Mouse (Mus musculus) MEL (cell line): ENCODE measurements around the gene Tmc6. TPM values are rescaled to one million over a fixed set of nuclear protein-coding genes. Genes with fewer than 3 reads are reported as not detected.
A peak's percentile ranks its signal among the peaks of the same experiment; 100 is the strongest.

Experiments used
- DNase-seq: peaks from one replicate; pipeline ENCODE4 v3.0.0; 2011; ENCODE audit warnings: low read depth, low spot score
- H3K27ac ChIP-seq: 2 replicates; pipeline ENCODE4 v1.5.1; 2012; ENCODE audit warnings: low read depth, mild to moderate bottlenecking, control low read depth, low read length, moderate library complexity; ENCODE audit not compliant: control insufficient read depth
- H3K27me3 ChIP-seq, 2 experiments: fragments of 150-350 bp in 1 of 2; sonication (generic) in 1 of 2; 2 replicates each; pipeline ENCODE4 v1.6.1; 2012; ENCODE audit warnings: low read length in 2 of 2, mild to moderate bottlenecking in 2 of 2, improper control_type of control experiment in 1 of 2, moderate library complexity in 1 of 2; ENCODE audit not compliant: insufficient read depth in 2 of 2, control insufficient read depth in 1 of 2
- H3K36me3 ChIP-seq, 2 experiments: 2 replicates each; pipeline ENCODE4 v1.6.1; 2012 to 2014; ENCODE audit warnings: low read length in 2 of 2, improper control_type of control experiment in 1 of 2, inconsistent platforms in 1 of 2, mild to moderate bottlenecking in 1 of 2; ENCODE audit not compliant: insufficient read depth in 2 of 2, control insufficient read depth in 1 of 2
- H3K4me1 ChIP-seq, 2 experiments: fragments of 150-350 bp in 1 of 2; sonication (generic) in 1 of 2; 2 replicates each; pipeline ENCODE4 v1.6.1; 2012; ENCODE audit warnings: low read length in 2 of 2, improper control_type of control experiment in 1 of 2, mild to moderate bottlenecking in 1 of 2; ENCODE audit not compliant: insufficient read depth in 2 of 2, control insufficient read depth in 1 of 2
- H3K4me3 ChIP-seq, 2 experiments: fragments of 150-350 bp in 1 of 2; sonication (generic) in 1 of 2; 2 replicates each; pipeline ENCODE4 v1.5.1; 2012; ENCODE audit warnings: low read depth in 2 of 2, low read length in 2 of 2, mild to moderate bottlenecking in 2 of 2, moderate library complexity in 2 of 2, control low read depth in 1 of 2, improper control_type of control experiment in 1 of 2; ENCODE audit not compliant: control insufficient read depth in 1 of 2, insufficient read depth in 1 of 2
- H3K79me2 ChIP-seq: 2 replicates; pipeline ENCODE4 v1.6.1; 2012; ENCODE audit warnings: mild to moderate bottlenecking, low read length, moderate library complexity; ENCODE audit not compliant: control insufficient read depth, poor library complexity, insufficient read depth
- H3K9ac ChIP-seq: 2 replicates; pipeline ENCODE4 v1.6.1; 2012; ENCODE audit warnings: low read depth, mild to moderate bottlenecking, control low read depth, low read length, moderate library complexity; ENCODE audit not compliant: control insufficient read depth, poor library complexity, severe bottlenecking
- H3K9me3 ChIP-seq: fragments of 150-350 bp; sonication (generic); replicated peaks from 2 replicates; pipeline ENCODE4 v1.6.1; 2012; ENCODE audit warnings: mild to moderate bottlenecking, low read length, improper control_type of control experiment, moderate library complexity; ENCODE audit not compliant: insufficient read depth
- BHLHE40 ChIP-seq: IDR thresholded peaks from 2 replicates; pipeline ENCODE4 v1.6.1; 2012; ENCODE audit warnings: low read depth, mild to moderate bottlenecking, inconsistent platforms, low read length, improper control_type of control experiment, borderline replicate concordance
- CHD1 ChIP-seq: IDR thresholded peaks from 2 replicates; pipeline ENCODE4 v1.6.1; 2012; ENCODE audit warnings: low read depth, mild to moderate bottlenecking, inconsistent platforms, low read length, improper control_type of control experiment
- CHD2 ChIP-seq: IDR thresholded peaks from 2 replicates; pipeline ENCODE4 v1.6.1; 2011; ENCODE audit warnings: low read length, improper control_type of control experiment
- CTCF ChIP-seq, 3 experiments: IDR thresholded peaks in 2 of 3; conservative IDR thresholded peaks in 1 of 3; 2 replicates each; pipeline ENCODE4 v1.5.1; 2011 to 2012; ENCODE audit warnings: low read length in 3 of 3, low read depth in 2 of 3, mild to moderate bottlenecking in 2 of 3, improper control_type of control experiment in 1 of 3, inconsistent platforms in 1 of 3, mixed read lengths in 1 of 3, moderate library complexity in 1 of 3; ENCODE audit not compliant: control insufficient read depth in 1 of 3, insufficient read depth in 1 of 3, poor library complexity in 1 of 3, severe bottlenecking in 1 of 3
- E2F4 ChIP-seq: IDR thresholded peaks from 2 replicates; pipeline ENCODE4 v1.6.1; 2011; ENCODE audit warnings: low read depth, low read length, improper control_type of control experiment, borderline replicate concordance
- ELF1 ChIP-seq: IDR thresholded peaks from 2 replicates; pipeline ENCODE4 v1.6.1; 2014; ENCODE audit warnings: low read depth, mild to moderate bottlenecking, inconsistent platforms, low read length, improper control_type of control experiment, moderate library complexity
- EP300 ChIP-seq, 2 experiments: IDR thresholded peaks; 2 replicates each; pipeline ENCODE4 v1.6.1; 2011; ENCODE audit warnings: improper control_type of control experiment in 2 of 2, low read length in 2 of 2, low read depth in 1 of 2, mild to moderate bottlenecking in 1 of 2
- ETS1 ChIP-seq: IDR thresholded peaks from 2 replicates; pipeline ENCODE4 v1.6.1; 2012; ENCODE audit warnings: low read depth, mild to moderate bottlenecking, inconsistent platforms, low read length, improper control_type of control experiment, moderate library complexity
- GATA1 ChIP-seq: IDR thresholded peaks from 2 replicates; pipeline ENCODE4 v1.6.1; 2011; ENCODE audit warnings: low read depth, low read length, improper control_type of control experiment
- HCFC1 ChIP-seq: IDR thresholded peaks from 2 replicates; pipeline ENCODE4 v1.6.1; 2012; ENCODE audit warnings: low read depth, mild to moderate bottlenecking, inconsistent platforms, low read length, improper control_type of control experiment, moderate library complexity
- MAFK ChIP-seq: IDR thresholded peaks from 2 replicates; pipeline ENCODE4 v1.6.1; 2011; ENCODE audit warnings: low read depth, mild to moderate bottlenecking, low read length, improper control_type of control experiment, borderline replicate concordance
- MAX ChIP-seq: IDR thresholded peaks from 2 replicates; pipeline ENCODE4 v1.6.1; 2011; ENCODE audit warnings: low read length, improper control_type of control experiment
- MAZ ChIP-seq: IDR thresholded peaks from 2 replicates; pipeline ENCODE4 v1.6.1; 2012; ENCODE audit warnings: low read depth, mild to moderate bottlenecking, inconsistent platforms, low read length, improper control_type of control experiment
- MXI1 ChIP-seq: IDR thresholded peaks from 2 replicates; pipeline ENCODE4 v1.6.1; 2011; ENCODE audit warnings: mild to moderate bottlenecking, low read depth, low read length, improper control_type of control experiment
- MYC ChIP-seq: IDR thresholded peaks from 2 replicates; pipeline ENCODE4 v1.6.1; 2011; ENCODE audit warnings: low read depth, mild to moderate bottlenecking, low read length, improper control_type of control experiment, moderate library complexity
- NELFE ChIP-seq: IDR thresholded peaks from 2 replicates; pipeline ENCODE4 v1.6.1; 2011; ENCODE audit warnings: low read depth, low read length, improper control_type of control experiment
- NRF1 ChIP-seq: IDR thresholded peaks from 2 replicates; pipeline ENCODE4 v1.6.1; 2014; ENCODE audit warnings: low read depth, mild to moderate bottlenecking, inconsistent platforms, low read length, improper control_type of control experiment, moderate library complexity; ENCODE audit not compliant: poor library complexity, insufficient read depth, severe bottlenecking
- POLR2A ChIP-seq, 2 experiments: IDR thresholded peaks; 2 replicates each; pipeline ENCODE4 v1.6.1; 2011 to 2012; ENCODE audit warnings: low read length in 2 of 2, mild to moderate bottlenecking in 2 of 2, control low read depth in 1 of 2, improper control_type of control experiment in 1 of 2, low read depth in 1 of 2, moderate library complexity in 1 of 2; ENCODE audit not compliant: control insufficient read depth in 1 of 2, insufficient read depth in 1 of 2, poor library complexity in 1 of 2
- POLR2AphosphoS2 ChIP-seq: IDR thresholded peaks from 2 replicates; pipeline ENCODE4 v1.6.1; 2011; ENCODE audit warnings: low read length, improper control_type of control experiment
- POLR2AphosphoS5 ChIP-seq: IDR thresholded peaks from 2 replicates; pipeline ENCODE4 v1.6.1; 2012; ENCODE audit warnings: low read depth, borderline replicate concordance, mild to moderate bottlenecking, inconsistent platforms, low read length, moderate library complexity, mixed read lengths
- RAD21 ChIP-seq: IDR thresholded peaks from 2 replicates; pipeline ENCODE4 v1.6.1; 2011; ENCODE audit warnings: mild to moderate bottlenecking, low read depth, low read length, improper control_type of control experiment
- RCOR1 ChIP-seq: IDR thresholded peaks from 2 replicates; pipeline ENCODE4 v1.6.1; 2012; ENCODE audit warnings: low read depth, mild to moderate bottlenecking, inconsistent platforms, low read length, improper control_type of control experiment
- SIN3A ChIP-seq: IDR thresholded peaks from 2 replicates; pipeline ENCODE4 v1.6.1; 2012; ENCODE audit warnings: low read length, improper control_type of control experiment, inconsistent platforms
- SMC3 ChIP-seq: IDR thresholded peaks from 2 replicates; pipeline ENCODE4 v1.6.1; 2011; ENCODE audit warnings: low read depth, low read length, improper control_type of control experiment
- TAL1 ChIP-seq: IDR thresholded peaks from 2 replicates; pipeline ENCODE4 v1.6.1; 2012; ENCODE audit warnings: mild to moderate bottlenecking, inconsistent platforms, low read length, moderate library complexity, mixed read lengths
- TBP ChIP-seq: IDR thresholded peaks from 2 replicates; pipeline ENCODE4 v1.8.0; 2011; ENCODE audit warnings: low read depth, low read length, improper control_type of control experiment
- TCF12 ChIP-seq: IDR thresholded peaks from 2 replicates; pipeline ENCODE4 v1.6.1; 2014; ENCODE audit warnings: low read depth, mild to moderate bottlenecking, inconsistent platforms, low read length, improper control_type of control experiment, moderate library complexity
- UBTF ChIP-seq: IDR thresholded peaks from 2 replicates; pipeline ENCODE4 v1.6.1; 2012; ENCODE audit warnings: low read depth, mild to moderate bottlenecking, inconsistent platforms, low read length, improper control_type of control experiment, moderate library complexity, borderline replicate concordance; ENCODE audit not compliant: insufficient read depth
- ZC3H11A ChIP-seq: IDR thresholded peaks from 2 replicates; pipeline ENCODE4 v1.6.1; 2012; ENCODE audit warnings: low read depth, mild to moderate bottlenecking, inconsistent platforms, low read length, improper control_type of control experiment
- polyA plus RNA-seq, 2 experiments: library from polyadenylated mRNA; stranded (reverse) in 1 of 2; unstranded in 1 of 2; fragments of >175 nt in 1 of 2; fragments of >200 nt in 1 of 2; gene quantifications; 2 replicates each; pipeline versions ENCODE4 v1.2.1 to v1.2.4; 2012; ENCODE audit warnings: low replicate concordance in 2 of 2, low read depth in 1 of 2; ENCODE audit not compliant: insufficient read length in 2 of 2, insufficient read depth in 1 of 2, missing spikeins in 1 of 2
- total RNA-seq: library from RNA; depleted of rRNA; stranded (reverse); fragments of 300-350 nt; gene quantifications from 2 replicates; pipeline ENCODE4 v1.2.3, GENCODE M21; 2012

Tmc6 gene
- total and polyA plus RNA-seq, 3 experiments, result 48.8 to 61.2 TPM; not detected in 1

GRCm38 (mm10) chr11:117825333-117826101, 43.5 kb upstream of the Tmc6 start, which contains the start of the genes Afmid and Tk1:
Gene Afmid (plus strand): TSS chr11:117825924.
Gene Tk1 (minus strand): TSS chr11:117826092.
- H3K9ac ChIP-seq, result peak within 1 kb of the TSS; percentile 95
- no peak for TF ChIP-seq CHD2
- TF ChIP-seq EP300 (IDR thresholded peaks at IDR 0.05; ENCODE audit: low read depth in 1 of 2, low read length in 2 of 2), result no peak; a peak in 1 of 4 replicates
- TF ChIP-seq ELF1, result 0 out of 2 replicates have a peak, but pooled peaks have one; percentile 32
- no peak for TF ChIP-seq POLR2AphosphoS5
- 0 out of 2 replicates have a peak, but pooled peaks have one; percentile 65 for TF ChIP-seq UBTF
- TF ChIP-seq MYC, result peak; percentile 75
- peak; percentile 97 for TF ChIP-seq SIN3A
- no peak for TF ChIP-seq BHLHE40
- TF ChIP-seq E2F4, result peak; percentile 94
- TF ChIP-seq NRF1, result 0 out of 2 replicates have a peak, but pooled peaks have one; percentile 18
- TF ChIP-seq CHD1, result peak; percentile 0; the same call in 1 of the 2 replicates
- TF ChIP-seq ZC3H11A, result no peak
- peak; percentile 54 to 92 for TF ChIP-seq POLR2A (IDR thresholded peaks at IDR 0.05; ENCODE audit: control insufficient read depth in 1 of 2, insufficient read depth in 1 of 2, low read depth in 1 of 2, low read length in 2 of 2, poor library complexity in 1 of 2)
- TF ChIP-seq POLR2AphosphoS2, result peak; percentile 82; the same call in 1 of the 2 replicates
- no peak for TF ChIP-seq SMC3
- peak; percentile 68; the same call in 1 of the 2 replicates for TF ChIP-seq RCOR1
- TF ChIP-seq ETS1, result peak; percentile 67; the same call in 1 of the 2 replicates
- TF ChIP-seq GATA1, result no peak
- peak; percentile 89 for TF ChIP-seq NELFE
- TF ChIP-seq RAD21, result no peak
- TF ChIP-seq CTCF (IDR thresholded peaks at IDR 0.05 in 2 of 3, conservative IDR thresholded peaks at IDR 0.05 in 1 of 3; ENCODE audit: control insufficient read depth in 1 of 3, insufficient read depth in 1 of 3, low read depth in 2 of 3, low read length in 3 of 3, poor library complexity in 1 of 3, severe bottlenecking in 1 of 3), result no peak
- peak; percentile 72 for TF ChIP-seq TBP
- TF ChIP-seq MAFK, result no peak
- peak; percentile 71; the same call in 1 of the 2 replicates for TF ChIP-seq MAX
- TF ChIP-seq MXI1, result peak; percentile 76
- TF ChIP-seq HCFC1, result peak; percentile 78
- no peak for TF ChIP-seq TAL1
- peak; percentile 66; the same call in 1 of the 2 replicates for TF ChIP-seq MAZ
- TF ChIP-seq TCF12, result peak; percentile 77
- TF ChIP-seq, all 39 proteins: peak for 18
- peak; percentile 97 for DNase-seq
- H3K27ac ChIP-seq, result peak within 1 kb of the TSS; percentile 92
- H3K36me3 ChIP-seq, result peaks cover 2 to 36% of the 10 kb centered on the region in 2 experiments; a peak in 3 of 4 replicates
- H3K4me1 ChIP-seq, result peaks cover 23 to 53% of the 10 kb centered on the region in 2 experiments
- peaks cover 24% of the 10 kb centered on the region for H3K79me2 ChIP-seq
- no peaks in the 10 kb centered on the region for H3K27me3 ChIP-seq
- peak within 1 kb of the TSS; percentile 49 to 80 for H3K4me3 ChIP-seq
- no peaks in the 10 kb centered on the region for H3K9me3 ChIP-seq
